Mouse (Mus musculus) midbrain, embryonic 13.5 days (tissue): ENCODE measurements around the gene Erc2. TPM values are rescaled to one million over a fixed set of nuclear protein-coding genes. Genes with fewer than 3 reads are reported as not detected.

Source experiments
- ATAC-seq: fragments of 200-750 bp; cut with Nextera tagmentation; 2 replicates; pipeline ENCODE4 v1.8.0; 2017; ENCODE audit warnings: mild to moderate bottlenecking, moderate TSS enrichment, moderate library complexity
- H3K27ac ChIP-seq: fragments of 300-500 bp; sonication (generic); 2 replicates; pipeline ENCODE4 v1.5.1; 2015; ENCODE audit warnings: inconsistent platforms, mild to moderate bottlenecking, moderate library complexity
- H3K27me3 ChIP-seq: fragments of 300-500 bp; sonication (generic); 2 replicates; pipeline ENCODE4 v1.6.1; 2015; ENCODE audit warnings: mild to moderate bottlenecking, inconsistent platforms
- H3K36me3 ChIP-seq: fragments of 300-500 bp; sonication (generic); 2 replicates; pipeline ENCODE4 v1.6.1; 2015; ENCODE audit warnings: mild to moderate bottlenecking, inconsistent platforms
- H3K4me1 ChIP-seq: fragments of 300-500 bp; sonication (generic); replicated peaks from 2 replicates; pipeline ENCODE4 v1.6.1; 2015; ENCODE audit warnings: inconsistent platforms
- H3K4me2 ChIP-seq: fragments of 300-500 bp; sonication (generic); replicated peaks from 2 replicates; pipeline ENCODE4 v1.6.1; 2015; ENCODE audit warnings: moderate library complexity, mild to moderate bottlenecking, inconsistent platforms
- H3K4me3 ChIP-seq: fragments of 300-500 bp; sonication (generic); replicated peaks from 2 replicates; pipeline ENCODE4 v1.5.1; 2015; ENCODE audit warnings: mild to moderate bottlenecking, inconsistent platforms
- H3K9ac ChIP-seq: fragments of 300-500 bp; sonication (generic); replicated peaks from 2 replicates; pipeline ENCODE4 v1.6.1; 2015; ENCODE audit warnings: mild to moderate bottlenecking, inconsistent platforms
- H3K9me3 ChIP-seq: fragments of 300-500 bp; sonication (generic); 2 replicates; pipeline ENCODE4 v1.6.1; 2016; ENCODE audit warnings: mild to moderate bottlenecking, inconsistent platforms
- WGBS: fragments of 180-500 bp; shearing (Covaris S2); methylation state at CpG from one replicate; pipeline ENCODE4 v1.1.7; 2015; 5-methylcytosine and 5-hydroxymethylcytosine counted together
- polyA plus RNA-seq: library from polyadenylated mRNA; unstranded; fragments of >200 nt; fragmentation: Nextera tagmentation; extraction: Ambion mirVana; gene quantifications from 2 replicates; pipeline ENCODE4 v1.2.1, GENCODE M21; 2015

Erc2 gene
- polyA plus RNA-seq, 1 experiment from 2014 or later = 79.0 TPM

GRCm38 (mm10) chr14:28243474-28243873 lies 621.2 kb downstream of the Erc2 start:
- Histone ChIP-seq H3K27me3 (no peaks in the 10 kb centered on the region), H3K4me3 (no peak overlapping the region), H3K9ac (no peak overlapping the region), H3K27ac (no peak overlapping the region), H3K9me3 (no peaks in the 10 kb centered on the region), H3K36me3 (no peaks in the 10 kb centered on the region), H3K4me1 (no peaks in the 10 kb centered on the region), H3K4me2 (no peak overlapping the region)
- 93% methylated on average over 4 of the region's 4 CpGs for WGBS
- no peak for ATAC-seq

- no peak overlapping the region for H3K4me2 ChIP-seq
- H3K9ac ChIP-seq = no peak overlapping the region
- H3K36me3 ChIP-seq = no peaks in the 10 kb centered on the region
- no peaks in the 10 kb centered on the region for H3K27me3 ChIP-seq
- no peaks in the 10 kb centered on the region for H3K9me3 ChIP-seq
- ATAC-seq = no peak
- no peaks in the 10 kb centered on the region for H3K4me1 ChIP-seq
- no peak overlapping the region for H3K4me3 ChIP-seq
- H3K27ac ChIP-seq = no peak overlapping the region
- WGBS = 68% methylated on average over 4 of the region's 4 CpGs
Measured at GRCm38 (mm10) chr14:28262706-28263105, 640.5 kb downstream of the Erc2 start.

- Histone ChIP-seq H3K4me2 (no peak overlapping the region), H3K36me3 (no peaks in the 10 kb centered on the region), H3K4me1 (no peaks in the 10 kb centered on the region), H3K4me3 (no peak overlapping the region), H3K27me3 (no peaks in the 10 kb centered on the region), H3K9me3 (no peaks in the 10 kb centered on the region), H3K9ac (no peak overlapping the region), H3K27ac (no peak overlapping the region)
- no peak for ATAC-seq
- 75% methylated on average over 2 of the region's 2 CpGs for WGBS
Measured at GRCm38 (mm10) chr14:28267367-28267766, 645.1 kb downstream of the Erc2 start.

GRCm38 (mm10) chr14:28271846-28272245 lies 649.6 kb downstream of the Erc2 start:
- whole genome bisulfite sequencing = 73% methylated on average over 8 of the region's 8 CpGs
- H3K27me3 ChIP-seq = no peaks in the 10 kb centered on the region
- no peak overlapping the region for H3K4me2 ChIP-seq
- no peak overlapping the region for H3K27ac ChIP-seq
- no peak overlapping the region for H3K9ac ChIP-seq
- H3K4me1 ChIP-seq = 0 out of 2 replicates have a peak, but pooled peaks cover 3% of the 10 kb centered on the region
- no peak for ATAC-seq
- no peak overlapping the region for H3K4me3 ChIP-seq
- H3K9me3 ChIP-seq = no peaks in the 10 kb centered on the region
- H3K36me3 ChIP-seq = no peaks in the 10 kb centered on the region

- no peaks in the 10 kb centered on the region for H3K9me3 ChIP-seq
- WGBS = 76% methylated on average over 1 of the region's 1 CpGs
- H3K27ac ChIP-seq = no peak overlapping the region
- H3K4me2 ChIP-seq = no peak overlapping the region
- no peak overlapping the region for H3K4me3 ChIP-seq
- H3K36me3 ChIP-seq = no peaks in the 10 kb centered on the region
- no peak for ATAC-seq
- H3K27me3 ChIP-seq = no peaks in the 10 kb centered on the region
- no peak overlapping the region for H3K9ac ChIP-seq
- H3K4me1 ChIP-seq = 0 out of 2 replicates have a peak, but pooled peaks cover 3% of the 10 kb centered on the region
Measured at GRCm38 (mm10) chr14:28273669-28274068, 651.4 kb downstream of the Erc2 start.

GRCm38 (mm10) chr14:28274826-28275225 lies 652.6 kb downstream of the Erc2 start:
- WGBS = 58% methylated on average over 7 of the region's 7 CpGs
- Histone ChIP-seq H3K27ac (no peak overlapping the region), H3K4me2 (no peak overlapping the region), H3K9ac (no peak overlapping the region), H3K27me3 (no peaks in the 10 kb centered on the region), H3K4me3 (no peak overlapping the region), H3K36me3 (no peaks in the 10 kb centered on the region), H3K9me3 (no peaks in the 10 kb centered on the region), H3K4me1 (0 out of 2 replicates have a peak, but pooled peaks cover 3% of the 10 kb centered on the region)
- no peak for ATAC-seq

GRCm38 (mm10) chr14:28278951-28279350 lies 656.7 kb downstream of the Erc2 start:
- H3K4me2 ChIP-seq = no peak overlapping the region
- H3K27me3 ChIP-seq = no peaks in the 10 kb centered on the region
- ATAC-seq = no peak
- WGBS = 89% methylated on average over 6 of the region's 6 CpGs
- 0 out of 2 replicates have a peak, but pooled peaks cover 3% of the 10 kb centered on the region for H3K4me1 ChIP-seq
- no peak overlapping the region for H3K9ac ChIP-seq
- no peak overlapping the region for H3K27ac ChIP-seq
- H3K4me3 ChIP-seq = no peak overlapping the region
- no peaks in the 10 kb centered on the region for H3K9me3 ChIP-seq
- H3K36me3 ChIP-seq = no peaks in the 10 kb centered on the region

GRCm38 (mm10) chr14:28280376-28280775 lies 658.1 kb downstream of the Erc2 start:
- Histone ChIP-seq H3K4me2 (no peak overlapping the region), H3K36me3 (no peaks in the 10 kb centered on the region), H3K9me3 (no peaks in the 10 kb centered on the region), H3K27ac (no peak overlapping the region), H3K27me3 (no peaks in the 10 kb centered on the region), H3K4me1 (no peaks in the 10 kb centered on the region), H3K9ac (no peak overlapping the region), H3K4me3 (no peak overlapping the region)
- 81% methylated on average over 1 of the region's 1 CpGs for WGBS
- no peak for ATAC-seq

- no peak overlapping the region for H3K27ac ChIP-seq
Measured at GRCm38 (mm10) chr14:28283319-28284095, 661.3 kb downstream of the Erc2 start.

GRCm38 (mm10) chr14:28286511-28286910 lies 664.3 kb downstream of the Erc2 start:
- Histone ChIP-seq H3K4me3 (no peak overlapping the region), H3K9me3 (no peaks in the 10 kb centered on the region), H3K4me2 (no peak overlapping the region), H3K27me3 (no peaks in the 10 kb centered on the region), H3K36me3 (no peaks in the 10 kb centered on the region), H3K4me1 (no peaks in the 10 kb centered on the region), H3K9ac (no peak overlapping the region), H3K27ac (no peak overlapping the region)
- no peak for ATAC-seq

More at GRCm38 (mm10) chr14:28283319-28284095, 661.3 kb downstream of the Erc2 start:
- Histone ChIP-seq H3K9ac (no peak overlapping the region), H3K4me2 (no peak overlapping the region), H3K4me3 (no peak overlapping the region), H3K4me1 (no peaks in the 10 kb centered on the region), H3K27me3 (no peaks in the 10 kb centered on the region), H3K36me3 (no peaks in the 10 kb centered on the region), H3K9me3 (no peaks in the 10 kb centered on the region)
- no peak for ATAC-seq
- 100% methylated on average over 1 of the region's 1 CpGs for WGBS

- Histone ChIP-seq H3K27ac (no peak overlapping the region), H3K36me3 (no peaks in the 10 kb centered on the region), H3K9me3 (no peaks in the 10 kb centered on the region), H3K9ac (no peak overlapping the region), H3K4me1 (no peaks in the 10 kb centered on the region), H3K27me3 (0 out of 2 replicates have a peak, but pooled peaks cover 4% of the 10 kb centered on the region), H3K4me3 (no peak overlapping the region), H3K4me2 (no peak overlapping the region)
- no peak for ATAC-seq
- WGBS = 92% methylated on average over 2 of the region's 2 CpGs
Measured at GRCm38 (mm10) chr14:28288196-28288595, 666.0 kb downstream of the Erc2 start.

GRCm38 (mm10) chr14:28288926-28289325 lies 666.7 kb downstream of the Erc2 start:
- no peak overlapping the region for H3K4me2 ChIP-seq
- ATAC-seq = no peak
- H3K27ac ChIP-seq = no peak overlapping the region
- 90% methylated on average over 2 of the region's 2 CpGs for WGBS
- H3K9me3 ChIP-seq = no peaks in the 10 kb centered on the region
- H3K27me3 ChIP-seq = 0 out of 2 replicates have a peak, but pooled peaks cover 4% of the 10 kb centered on the region
- H3K36me3 ChIP-seq = no peaks in the 10 kb centered on the region
- H3K4me3 ChIP-seq = no peak overlapping the region
- no peaks in the 10 kb centered on the region for H3K4me1 ChIP-seq
- no peak overlapping the region for H3K9ac ChIP-seq

GRCm38 (mm10) chr14:28293921-28294320 lies 671.7 kb downstream of the Erc2 start:
- Histone ChIP-seq H3K36me3 (no peaks in the 10 kb centered on the region), H3K4me3 (no peak overlapping the region), H3K4me1 (no peaks in the 10 kb centered on the region), H3K4me2 (no peak overlapping the region), H3K27ac (no peak overlapping the region), H3K27me3 (0 out of 2 replicates have a peak, but pooled peaks cover 4% of the 10 kb centered on the region), H3K9ac (no peak overlapping the region), H3K9me3 (no peaks in the 10 kb centered on the region)
- no peak for ATAC-seq
- WGBS = 91% methylated on average over 5 of the region's 5 CpGs
